Mouse (Mus musculus) C2C12 (cell line): ENCODE measurements around the gene Ptbp2. TPM values are rescaled to one million over a fixed set of nuclear protein-coding genes. Genes with fewer than 3 reads are reported as not detected.

Source experiments
- H3K27me3 ChIP-seq: one replicate; pipeline ENCODE4 v1.6.1; 2011; ENCODE audit not compliant: control insufficient read depth, insufficient read depth, insufficient read length
- H3K36me3 ChIP-seq: one replicate; pipeline ENCODE4 v1.6.1; 2011; ENCODE audit not compliant: control insufficient read depth, insufficient read depth
- H3K4me3 ChIP-seq: one replicate; pipeline ENCODE4 v1.5.1; 2011; ENCODE audit warnings: mild to moderate bottlenecking, control low read depth; ENCODE audit not compliant: poor library complexity, insufficient read depth, severe bottlenecking
- H3K79me2 ChIP-seq: one replicate; pipeline ENCODE4 v1.6.1; 2011; ENCODE audit not compliant: control insufficient read depth, insufficient read depth
- H3K79me3 ChIP-seq: one replicate; pipeline ENCODE4 v1.6.1; 2011; ENCODE audit warnings: low read depth, control low read depth
- H3ac ChIP-seq: one replicate; pipeline ENCODE3; 2011; ENCODE audit warnings: low read depth; ENCODE audit not compliant: control insufficient read depth, insufficient read length
- CEBPB ChIP-seq: IDR thresholded peaks from one replicate; pipeline ENCODE4 v1.6.1; 2011; ENCODE audit warnings: low read depth, mild to moderate bottlenecking, control low read depth, moderate library complexity
- CTCF ChIP-seq: IDR thresholded peaks from one replicate; pipeline ENCODE4 v1.5.1; 2011; ENCODE audit not compliant: control insufficient read depth, insufficient read depth, insufficient read length
- FOSL1 ChIP-seq: IDR thresholded peaks from one replicate; pipeline ENCODE4 v1.8.0; 2011; ENCODE audit warnings: mild to moderate bottlenecking, low read length; ENCODE audit not compliant: poor library complexity, insufficient read depth, severe bottlenecking
- MAX ChIP-seq: IDR thresholded peaks from one replicate; pipeline ENCODE4 v1.6.1; 2011; ENCODE audit warnings: mild to moderate bottlenecking, control low read depth
- MYOD1 ChIP-seq: IDR thresholded peaks from one replicate; pipeline ENCODE4 v1.6.1; 2011; ENCODE audit warnings: low read depth; ENCODE audit not compliant: control insufficient read depth, insufficient read length
- MYOG ChIP-seq: IDR thresholded peaks from one replicate; pipeline ENCODE4 v1.6.1; 2011; ENCODE audit not compliant: control insufficient read depth, insufficient read length; ENCODE audit errors: extremely low read depth
- USF1 ChIP-seq: IDR thresholded peaks from one replicate; pipeline ENCODE4 v1.6.1; 2011; ENCODE audit warnings: low read depth, mild to moderate bottlenecking, control low read depth, moderate library complexity
- polyA plus RNA-seq: library from polyadenylated mRNA; unstranded; fragments of >200 nt; fragmentation: generic; extraction: Trizol; gene quantifications from one replicate; pipeline ENCODE4 v1.2.1, GENCODE M21; 2012; ENCODE audit warnings: missing spikeins

Gene Ptbp2
- polyA plus RNA-seq, 1 experiment = 11.8 TPM

- H3ac ChIP-seq = no peak overlapping the region
- H3K4me3 ChIP-seq = no peak overlapping the region
- peaks cover 16% of the 10 kb centered on the region for H3K79me3 ChIP-seq
- peaks cover 66% of the 10 kb centered on the region for H3K36me3 ChIP-seq
- TF ChIP-seq CTCF (no peak), MYOG (no peak), CEBPB (no peak), FOSL1 (no peak), USF1 (no peak)
- no peaks in the 10 kb centered on the region for H3K27me3 ChIP-seq
- H3K79me2 ChIP-seq = peaks cover 40% of the 10 kb centered on the region
Observed at GRCm38 (mm10) chr3:119749140-119749539, 35.1 kb downstream of the Ptbp2 start.

GRCm38 (mm10) chr3:119746656-119747055 lies 37.6 kb downstream of the Ptbp2 start:
- H3K36me3 ChIP-seq = peaks cover 67% of the 10 kb centered on the region
- no peak for TF ChIP-seq CTCF
- no peak for TF ChIP-seq FOSL1
- no peak for TF ChIP-seq USF1
- no peak for TF ChIP-seq MYOD1
- no peak for TF ChIP-seq CEBPB
- no peak for TF ChIP-seq MYOG
- no peak for TF ChIP-seq MAX
- H3K79me3 ChIP-seq = peaks cover 7% of the 10 kb centered on the region
- H3K79me2 ChIP-seq = peaks cover 25% of the 10 kb centered on the region
- no peak overlapping the region for H3ac ChIP-seq
- H3K27me3 ChIP-seq = no peaks in the 10 kb centered on the region
- no peak overlapping the region for H3K4me3 ChIP-seq

GRCm38 (mm10) chr3:119745801-119746200 lies 38.5 kb downstream of the Ptbp2 start:
- Histone ChIP-seq H3K79me2 (peaks cover 24% of the 10 kb centered on the region), H3K27me3 (no peaks in the 10 kb centered on the region), H3ac (no peak overlapping the region), H3K36me3 (peaks cover 64% of the 10 kb centered on the region), H3K79me3 (peaks cover 5% of the 10 kb centered on the region), H3K4me3 (no peak overlapping the region)
- TF ChIP-seq MYOG (no peak), USF1 (no peak), FOSL1 (no peak), MAX (no peak), MYOD1 (no peak), CTCF (no peak), CEBPB (no peak)

- Histone ChIP-seq H3K79me2 (no peaks in the 10 kb centered on the region), H3K27me3 (no peaks in the 10 kb centered on the region), H3K4me3 (no peak overlapping the region), H3ac (no peak overlapping the region), H3K36me3 (peaks cover 51% of the 10 kb centered on the region), H3K79me3 (peaks cover 2% of the 10 kb centered on the region)
- no peak for TF ChIP-seq USF1
- no peak for TF ChIP-seq MAX
- no peak for TF ChIP-seq MYOD1
- no peak for TF ChIP-seq CTCF
Observed at GRCm38 (mm10) chr3:119729863-119730262, 54.4 kb downstream of the Ptbp2 start.

- Histone ChIP-seq H3K36me3 (peaks cover 9% of the 10 kb centered on the region), H3K79me2 (no peaks in the 10 kb centered on the region), H3K4me3 (no peak overlapping the region), H3K27me3 (no peaks in the 10 kb centered on the region), H3K79me3 (no peaks in the 10 kb centered on the region), H3ac (no peak overlapping the region)
- TF ChIP-seq MYOG (no peak), CTCF (no peak), CEBPB (no peak), MAX (no peak), MYOD1 (no peak), FOSL1 (no peak), USF1 (no peak)
Observed at GRCm38 (mm10) chr3:119712066-119712465, 72.2 kb downstream of the Ptbp2 start.

- Histone ChIP-seq H3K4me3 (no peak overlapping the region), H3K79me3 (no peaks in the 10 kb centered on the region), H3ac (no peak overlapping the region), H3K36me3 (peaks cover 6% of the 10 kb centered on the region), H3K27me3 (no peaks in the 10 kb centered on the region), H3K79me2 (no peaks in the 10 kb centered on the region)
- no peak for TF ChIP-seq CEBPB
- TF ChIP-seq MAX = no peak
- no peak for TF ChIP-seq CTCF
- no peak for TF ChIP-seq FOSL1
Observed at GRCm38 (mm10) chr3:119711503-119711902, 72.8 kb downstream of the Ptbp2 start.
